Mouse (Mus musculus): ENCODE results near the gene Ccl5. TPM values are rescaled to one million over a fixed set of nuclear protein-coding genes. Genes with fewer than 3 reads are reported as not detected.
A peak's percentile ranks its signal among the peaks of the same experiment; 100 is the strongest.
"Not testable (repeated sequence)": the region's sequence is repeated elsewhere in the genome, so short reads cannot be mapped to it uniquely, and the experiment has no call there.

Ccl5 gene
- polyA plus RNA-seq, 1 experiment, result 0.85 TPM

GRCm38 (mm10) chr11:83556085-83556781, 25.9 kb upstream of the Ccl5 start:
- TF ChIP-seq CTCF (IDR thresholded peaks at IDR 0.05; ENCODE audit: borderline replicate concordance, insufficient read depth, low read depth, low read length) (peak; percentile 36; the same call in 1 of the 2 replicates), POLR2A (IDR thresholded peaks at IDR 0.05; ENCODE audit: borderline replicate concordance, insufficient read depth, low read length) (no peak)
- Histone ChIP-seq H3K4me1 (ENCODE audit: control insufficient read depth, insufficient read depth, low read length) (no peaks in the 10 kb centered on the region; the same call in 1 of the 2 replicates), H3K27me3 (ENCODE audit: control insufficient read depth, insufficient read depth, low read length) (no peaks in the 10 kb centered on the region), H3K27ac (ENCODE audit: insufficient read depth, low read length) (no peak overlapping the region), H3K4me3 (replicated peaks; ENCODE audit: insufficient read depth, low read depth, low read length) (no peak overlapping the region)
- 24% methylated on average over 8 of the region's 8 CpGs for WGBS
- DNase-seq, result peak; percentile 17 to 32

DNA sequence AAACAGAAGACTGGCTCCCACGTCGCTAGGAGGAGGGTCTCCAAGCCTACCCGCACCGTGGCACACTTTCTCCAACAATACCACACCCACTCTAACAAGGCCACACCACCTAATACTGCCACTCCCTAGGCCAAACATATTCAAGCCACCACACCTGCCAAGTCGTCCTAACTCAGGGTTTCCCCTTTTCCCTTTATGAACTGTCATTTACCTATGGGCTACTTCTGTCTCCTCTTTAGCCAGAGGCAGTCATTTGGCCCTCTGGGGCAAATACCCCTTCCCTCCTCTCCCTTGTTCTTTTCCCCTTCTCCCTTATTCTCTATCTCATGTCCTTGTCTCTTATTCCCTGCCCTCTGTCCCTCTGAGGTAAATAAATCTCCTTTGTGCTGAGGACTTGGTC, 21.4 kb upstream of the Ccl5 start:
- no peak for DNase-seq
- Histone ChIP-seq H3K4me1 (ENCODE audit: control insufficient read depth, insufficient read depth, low read length) (no peaks in the 10 kb centered on the region; the same call in 1 of the 2 replicates), H3K27ac (ENCODE audit: insufficient read depth, low read length) (no peak overlapping the region), H3K4me3 (replicated peaks; ENCODE audit: insufficient read depth, low read depth, low read length) (no peak overlapping the region), H3K27me3 (ENCODE audit: control insufficient read depth, insufficient read depth, low read length) (no peaks in the 10 kb centered on the region)
- WGBS, result 79% methylated on average over 5 of the region's 5 CpGs
- TF ChIP-seq CTCF (IDR thresholded peaks at IDR 0.05; ENCODE audit: borderline replicate concordance, insufficient read depth, low read depth, low read length) (no peak), POLR2A (IDR thresholded peaks at IDR 0.05; ENCODE audit: borderline replicate concordance, insufficient read depth, low read length) (no peak)

DNA sequence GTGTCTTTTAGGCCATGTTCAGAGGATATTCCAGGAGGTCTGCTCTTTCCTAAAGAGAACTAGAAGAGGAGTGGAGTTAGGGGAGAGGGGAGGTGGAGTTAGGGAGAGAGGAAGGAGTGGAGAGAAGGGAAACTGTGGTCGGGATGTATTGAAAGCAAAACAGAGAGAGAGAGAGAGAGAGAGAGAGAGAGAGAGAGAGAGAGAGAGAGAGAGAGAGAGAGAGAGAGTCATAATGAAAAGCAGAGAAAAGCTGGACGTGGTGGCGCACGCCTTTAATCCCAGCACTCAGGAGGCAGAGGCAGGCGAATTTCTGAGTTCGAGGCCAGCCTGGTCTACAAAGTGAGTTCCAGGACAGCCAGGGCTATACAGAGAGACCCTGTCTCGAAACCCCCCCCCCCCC, 20.7 kb upstream of the Ccl5 start:
- not testable (repeated sequence) for H3K4me3 ChIP-seq (replicated peaks; ENCODE audit: insufficient read depth, low read depth, low read length); H3K4me1 ChIP-seq (ENCODE audit: control insufficient read depth, insufficient read depth, low read length); H3K27ac ChIP-seq (ENCODE audit: insufficient read depth, low read length); H3K27me3 ChIP-seq (ENCODE audit: control insufficient read depth, insufficient read depth, low read length); DNase-seq
- WGBS, result 76% methylated on average over 7 of the region's 7 CpGs

- no peaks in the 10 kb centered on the region for H3K4me1 ChIP-seq (ENCODE audit: control insufficient read depth, insufficient read depth, low read length)
- H3K27ac ChIP-seq (ENCODE audit: insufficient read depth, low read length), result no peak overlapping the region
- no peak overlapping the region for H3K4me3 ChIP-seq (replicated peaks; ENCODE audit: insufficient read depth, low read depth, low read length)
- no peak for DNase-seq
- WGBS, result 87% methylated on average over 5 of the region's 5 CpGs
- no peak for TF ChIP-seq POLR2A (IDR thresholded peaks at IDR 0.05; ENCODE audit: borderline replicate concordance, insufficient read depth, low read length)
- no peak for TF ChIP-seq CTCF (IDR thresholded peaks at IDR 0.05; ENCODE audit: borderline replicate concordance, insufficient read depth, low read depth, low read length)
- no peaks in the 10 kb centered on the region for H3K27me3 ChIP-seq (ENCODE audit: control insufficient read depth, insufficient read depth, low read length)
Measured at GRCm38 (mm10) chr11:83550186-83550632, 19.9 kb upstream of the Ccl5 start.

DNA sequence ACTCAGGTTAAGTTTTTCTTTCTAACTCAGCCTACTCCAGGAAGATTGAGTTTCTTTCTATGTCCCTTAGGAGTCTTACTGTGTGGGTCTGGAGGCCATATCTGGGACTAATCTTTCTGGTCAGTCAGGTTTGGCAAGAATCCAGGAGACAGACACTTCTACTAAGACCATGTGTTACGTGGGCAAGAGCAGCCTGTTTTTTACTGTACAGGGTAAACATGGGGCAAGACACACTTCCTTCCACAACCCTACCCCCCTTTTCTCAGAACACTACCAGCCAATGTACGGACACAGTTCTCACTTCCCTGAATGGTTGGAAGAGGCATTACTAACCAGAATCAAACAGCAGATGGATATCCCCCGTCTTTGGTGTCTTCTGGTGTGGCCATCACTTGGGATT, 13.9 kb upstream of the Ccl5 start:
- 54% methylated on average over 3 of the region's 3 CpGs for WGBS

GRCm38 (mm10) chr11:83541415-83541814, 11.1 kb upstream of the Ccl5 start:
- H3K27me3 ChIP-seq (ENCODE audit: control insufficient read depth, insufficient read depth, low read length), result no peaks in the 10 kb centered on the region
- TF ChIP-seq POLR2A (IDR thresholded peaks at IDR 0.05; ENCODE audit: borderline replicate concordance, insufficient read depth, low read length) (no peak), CTCF (IDR thresholded peaks at IDR 0.05; ENCODE audit: borderline replicate concordance, insufficient read depth, low read depth, low read length) (no peak)
- H3K4me3 ChIP-seq (replicated peaks; ENCODE audit: insufficient read depth, low read depth, low read length), result no peak overlapping the region
- 79% methylated on average over 3 of the region's 3 CpGs for WGBS
- DNase-seq, result no peak
- no peaks in the 10 kb centered on the region for H3K4me1 ChIP-seq (ENCODE audit: control insufficient read depth, insufficient read depth, low read length)
- no peak overlapping the region for H3K27ac ChIP-seq (ENCODE audit: insufficient read depth, low read length)

More for the DNA sequence above, 13.9 kb upstream of the Ccl5 start:
- H3K27me3 ChIP-seq (ENCODE audit: control insufficient read depth, insufficient read depth, low read length), result no peaks in the 10 kb centered on the region
- H3K4me1 ChIP-seq (ENCODE audit: control insufficient read depth, insufficient read depth, low read length), result no peaks in the 10 kb centered on the region
- no peak overlapping the region for H3K4me3 ChIP-seq (replicated peaks; ENCODE audit: insufficient read depth, low read depth, low read length)
- TF ChIP-seq POLR2A (IDR thresholded peaks at IDR 0.05; ENCODE audit: borderline replicate concordance, insufficient read depth, low read length) (no peak), CTCF (IDR thresholded peaks at IDR 0.05; ENCODE audit: borderline replicate concordance, insufficient read depth, low read depth, low read length) (no peak)
- H3K27ac ChIP-seq (ENCODE audit: insufficient read depth, low read length), result no peak overlapping the region
- DNase-seq, result no peak

GRCm38 (mm10) chr11:83540931-83541330, 10.6 kb upstream of the Ccl5 start:
- H3K27ac ChIP-seq (ENCODE audit: insufficient read depth, low read length), result no peak overlapping the region
- TF ChIP-seq CTCF (IDR thresholded peaks at IDR 0.05; ENCODE audit: borderline replicate concordance, insufficient read depth, low read depth, low read length), result no peak
- TF ChIP-seq POLR2A (IDR thresholded peaks at IDR 0.05; ENCODE audit: borderline replicate concordance, insufficient read depth, low read length), result no peak
- WGBS, result 55% methylated on average over 2 of the region's 2 CpGs

DNA sequence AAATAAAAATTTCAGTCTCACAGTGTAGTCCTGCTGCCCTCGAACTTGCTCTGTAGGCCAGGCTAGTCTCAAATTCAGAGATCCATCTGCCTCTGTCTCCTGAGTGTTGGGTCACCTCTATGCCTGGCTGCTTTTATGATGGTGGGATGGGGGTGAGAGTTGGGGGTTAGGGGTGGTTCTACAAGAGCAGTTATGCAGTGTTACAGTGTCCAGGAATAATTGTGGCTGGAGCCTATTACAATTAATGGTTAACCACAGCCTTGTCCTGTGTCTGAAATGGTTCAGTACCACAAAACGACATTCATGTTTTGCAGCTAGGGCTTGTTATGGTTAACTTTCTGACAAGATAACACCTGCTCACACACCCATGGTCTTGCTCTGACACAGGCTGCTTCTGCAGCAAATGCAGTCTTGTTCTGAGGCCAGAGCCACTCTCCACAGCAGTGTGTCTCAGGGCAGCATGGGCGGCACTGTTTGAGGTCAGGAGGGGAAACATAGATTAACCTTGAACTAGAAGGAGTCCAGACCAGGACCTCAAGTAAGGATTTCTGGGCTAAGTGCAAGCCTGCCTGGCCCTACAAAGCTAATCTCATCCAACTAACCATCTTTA, 8.5 kb upstream of the Ccl5 start:
- Histone ChIP-seq H3K27me3 (ENCODE audit: control insufficient read depth, insufficient read depth, low read length) (no peaks in the 10 kb centered on the region), H3K4me1 (ENCODE audit: control insufficient read depth, insufficient read depth, low read length) (peaks cover 6% of the 10 kb centered on the region), H3K4me3 (replicated peaks; ENCODE audit: insufficient read depth, low read depth, low read length) (no peak overlapping the region), H3K27ac (ENCODE audit: insufficient read depth, low read length) (no peak overlapping the region)
- no peak for DNase-seq
- TF ChIP-seq POLR2A (IDR thresholded peaks at IDR 0.05; ENCODE audit: borderline replicate concordance, insufficient read depth, low read length) (no peak), CTCF (IDR thresholded peaks at IDR 0.05; ENCODE audit: borderline replicate concordance, insufficient read depth, low read depth, low read length) (no peak)
- WGBS, result 86% methylated on average over 3 of the region's 3 CpGs

More at GRCm38 (mm10) chr11:83540931-83541330, 10.6 kb upstream of the Ccl5 start:
- H3K4me1 ChIP-seq (ENCODE audit: control insufficient read depth, insufficient read depth, low read length), result no peaks in the 10 kb centered on the region
- no peak overlapping the region for H3K4me3 ChIP-seq (replicated peaks; ENCODE audit: insufficient read depth, low read depth, low read length)
- H3K27me3 ChIP-seq (ENCODE audit: control insufficient read depth, insufficient read depth, low read length), result no peaks in the 10 kb centered on the region
- DNase-seq, result no peak

Data from cerebellum, adult 2 months (tissue).